Mouse (Mus musculus) embryo, embryonic 10.5 days (tissue): Measurements from ENCODE around the gene Nlrp4e.
"Not testable (repeated sequence)": the region's sequence is repeated elsewhere in the genome, so short reads cannot be mapped to it uniquely, and the experiment has no call there.

Source experiments
- DNase-seq: peaks from one replicate; pipeline ENCODE4 v3.0.0-alpha.2; 2015; ENCODE audit warnings: low spot score

Nlrp4e gene

GRCm38 (mm10) chr7:23300892-23301291 lies at the start of gene Nlrp4e:
Gene Nlrp4e, plus strand, starts transcription at chr7:23301192.
- DNase-seq: not testable (repeated sequence)

GRCm38 (mm10) chr7:23251582-23251981 lies 49.4 kb upstream of the Nlrp4e start, which contains the start of gene Vmn1r166:
Gene Vmn1r166, minus strand, starts transcription at chr7:23251682.
- not testable (repeated sequence) for DNase-seq

- not testable (repeated sequence) for DNase-seq
These were observed 22.2 kb upstream of the Nlrp4e start, which contains the start of gene Gm6902 for GRCm38 (mm10) chr7:23278800-23279199. Gene Gm6902, minus strand, starts transcription at chr7:23278900.

GRCm38 (mm10) chr7:23358311-23358710 lies 57.3 kb downstream of the Nlrp4e start:
- not testable (repeated sequence) for DNase-seq

GRCm38 (mm10) chr7:23385589-23385988 lies 84.6 kb downstream of the Nlrp4e start, which contains the start of gene Nlrp5:
Gene Nlrp5, plus strand, starts transcription at chr7:23385889.
- DNase-seq: no peak
